Mouse (Mus musculus): Measurements from ENCODE around the gene Arrdc2. TPM values are rescaled to one million over a fixed set of nuclear protein-coding genes. Genes with fewer than 3 reads are reported as not detected.

Arrdc2 gene
- polyA plus RNA-seq, 1 experiment, result 30.6 TPM

DNA sequence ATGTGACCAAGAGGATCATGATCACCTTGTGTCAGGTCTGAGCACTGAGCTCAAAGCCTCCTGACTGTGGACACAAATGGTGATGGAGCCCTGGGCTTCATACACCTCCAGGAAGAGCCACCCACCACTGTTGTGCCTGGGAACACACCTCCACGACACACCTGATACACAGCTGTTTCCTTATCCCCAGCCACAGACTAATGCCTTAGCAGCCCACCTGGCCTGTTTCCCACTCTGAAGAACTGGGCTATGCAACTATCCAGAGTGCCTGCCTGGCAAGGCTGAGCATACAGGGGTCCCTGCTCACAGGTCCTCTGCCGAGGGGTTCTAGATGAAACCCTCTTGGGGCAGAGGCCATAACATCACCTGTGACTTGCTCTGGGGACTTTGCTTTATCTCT lies 45.3 kb downstream of the Arrdc2 start:
- Histone ChIP-seq H3K27me3 (replicated peaks) (no peaks in the 10 kb centered on the region), H3K36me3 (replicated peaks; ENCODE audit: low read length) (peaks cover 81% of the 10 kb centered on the region), H3K9me3 (no peaks in the 10 kb centered on the region), H3K4me3 (replicated peaks) (peak overlapping the region; percentile 12), H3K4me1 (peaks cover 99% of the 10 kb centered on the region)
- TF ChIP-seq FLI1 (IDR thresholded peaks at IDR 0.05; ENCODE audit: low read length), result no peak
- no peak for TF ChIP-seq GATA1 (IDR thresholded peaks at IDR 0.05; ENCODE audit: borderline replicate concordance, low read length)

- H3K4me1 ChIP-seq, result peaks cover 97% of the 10 kb centered on the region
- TF ChIP-seq GATA1 (IDR thresholded peaks at IDR 0.05; ENCODE audit: borderline replicate concordance, low read length) (no peak), FLI1 (IDR thresholded peaks at IDR 0.05; ENCODE audit: low read length) (no peak)
- peak overlapping the region; percentile 92 for H3K4me3 ChIP-seq (replicated peaks)
- no peaks in the 10 kb centered on the region for H3K9me3 ChIP-seq
- no peaks in the 10 kb centered on the region for H3K27me3 ChIP-seq (replicated peaks)
- peaks cover 81% of the 10 kb centered on the region for H3K36me3 ChIP-seq (replicated peaks; ENCODE audit: low read length)
Measured at GRCm38 (mm10) chr8:70792700-70793099, 46.8 kb downstream of the Arrdc2 start.

- Histone ChIP-seq H3K4me3 (replicated peaks) (peak overlapping the region; percentile 92), H3K27me3 (replicated peaks) (no peaks in the 10 kb centered on the region), H3K4me1 (peaks cover 92% of the 10 kb centered on the region), H3K9me3 (no peaks in the 10 kb centered on the region), H3K36me3 (replicated peaks; ENCODE audit: low read length) (peaks cover 87% of the 10 kb centered on the region)
- TF ChIP-seq GATA1 (IDR thresholded peaks at IDR 0.05; ENCODE audit: borderline replicate concordance, low read length) (no peak), FLI1 (IDR thresholded peaks at IDR 0.05; ENCODE audit: low read length) (no peak)
Measured at GRCm38 (mm10) chr8:70791975-70792691, 47.4 kb downstream of the Arrdc2 start.

DNA sequence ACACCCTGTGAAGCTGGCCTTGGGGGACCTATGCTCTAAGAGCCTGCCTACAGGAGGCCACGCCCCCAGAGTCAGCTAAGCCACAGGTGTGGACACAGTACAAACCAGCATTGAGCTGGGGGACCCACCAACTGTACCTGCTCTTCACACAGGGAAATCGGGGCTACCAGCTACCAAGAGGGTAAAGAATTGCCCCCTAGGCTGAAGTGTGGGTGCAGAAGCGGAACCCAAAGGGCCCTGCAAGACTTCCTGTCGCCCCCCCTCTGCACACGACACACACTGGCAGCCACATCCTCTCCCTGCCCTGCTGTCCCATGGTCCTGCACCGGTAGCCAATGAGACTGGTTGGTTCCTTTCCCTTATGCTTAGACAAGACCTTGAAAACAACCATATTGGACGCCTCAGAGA lies 48.2 kb downstream of the Arrdc2 start:
- H3K27me3 ChIP-seq (replicated peaks), result no peaks in the 10 kb centered on the region
- no peaks in the 10 kb centered on the region for H3K9me3 ChIP-seq
- H3K4me1 ChIP-seq, result peaks cover 84% of the 10 kb centered on the region
- no peak for TF ChIP-seq FLI1 (IDR thresholded peaks at IDR 0.05; ENCODE audit: low read length)
- no peak for TF ChIP-seq GATA1 (IDR thresholded peaks at IDR 0.05; ENCODE audit: borderline replicate concordance, low read length)
- H3K4me3 ChIP-seq (replicated peaks), result peak overlapping the region; percentile 92
- peaks cover 91% of the 10 kb centered on the region for H3K36me3 ChIP-seq (replicated peaks; ENCODE audit: low read length)

DNA sequence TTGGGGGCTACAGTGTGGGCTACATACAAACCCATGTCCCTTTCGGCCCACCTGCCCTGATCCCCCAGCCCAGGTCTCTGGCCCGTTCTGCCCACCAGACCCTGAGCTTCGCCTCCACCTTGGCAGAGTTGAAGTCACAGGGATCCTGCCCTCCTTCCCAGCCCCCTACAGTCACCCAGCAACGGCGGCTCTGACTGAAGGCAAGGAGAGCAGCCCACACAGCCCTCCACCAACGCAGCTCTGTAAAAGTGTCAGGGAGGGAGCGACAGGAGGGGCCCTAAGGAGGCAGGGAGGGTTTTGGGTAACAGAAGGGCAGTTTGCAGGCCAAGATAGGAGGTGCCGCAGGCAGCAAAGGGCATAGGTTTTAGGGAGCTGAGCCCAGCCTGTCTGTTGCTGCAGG lies 48.7 kb downstream of the Arrdc2 start:
- TF ChIP-seq GATA1 (IDR thresholded peaks at IDR 0.05; ENCODE audit: borderline replicate concordance, low read length) (no peak), FLI1 (IDR thresholded peaks at IDR 0.05; ENCODE audit: low read length) (no peak)
- H3K9me3 ChIP-seq, result no peaks in the 10 kb centered on the region
- H3K4me1 ChIP-seq, result peaks cover 84% of the 10 kb centered on the region
- peaks cover 91% of the 10 kb centered on the region for H3K36me3 ChIP-seq (replicated peaks; ENCODE audit: low read length)
- peak overlapping the region; percentile 92 for H3K4me3 ChIP-seq (replicated peaks)
- no peaks in the 10 kb centered on the region for H3K27me3 ChIP-seq (replicated peaks)

DNA sequence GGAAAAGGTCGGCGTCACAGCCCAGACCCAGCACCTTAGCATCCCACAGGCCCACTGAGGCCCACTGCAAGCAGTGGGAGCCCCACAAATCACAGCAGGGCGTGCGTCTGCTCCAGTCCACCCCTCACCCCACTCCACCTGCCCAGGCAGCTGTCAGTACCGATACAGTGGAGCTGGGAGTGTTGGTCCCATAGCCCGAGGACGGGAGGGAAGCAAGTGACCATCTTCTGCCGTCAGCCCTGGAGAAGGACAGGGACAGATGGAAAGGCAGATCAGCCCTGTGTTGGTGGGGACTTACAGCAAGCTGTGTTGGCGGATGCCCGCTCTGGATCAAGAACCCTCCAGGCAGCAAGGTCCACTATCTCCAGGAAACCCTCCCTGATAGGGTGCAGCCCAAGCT lies 50.5 kb downstream of the Arrdc2 start:
- Histone ChIP-seq H3K4me1 (peaks cover 80% of the 10 kb centered on the region), H3K9me3 (no peaks in the 10 kb centered on the region), H3K4me3 (replicated peaks) (no peak overlapping the region), H3K27me3 (replicated peaks) (no peaks in the 10 kb centered on the region), H3K36me3 (replicated peaks; ENCODE audit: low read length) (peaks cover 93% of the 10 kb centered on the region)
- TF ChIP-seq FLI1 (IDR thresholded peaks at IDR 0.05; ENCODE audit: low read length), result no peak

- Histone ChIP-seq H3K27me3 (replicated peaks) (no peaks in the 10 kb centered on the region), H3K36me3 (replicated peaks; ENCODE audit: low read length) (peaks cover 93% of the 10 kb centered on the region), H3K9me3 (no peaks in the 10 kb centered on the region), H3K4me3 (replicated peaks) (no peak overlapping the region), H3K4me1 (peaks cover 74% of the 10 kb centered on the region)
- TF ChIP-seq FLI1 (IDR thresholded peaks at IDR 0.05; ENCODE audit: low read length), result no peak
- no peak for TF ChIP-seq GATA1 (IDR thresholded peaks at IDR 0.05; ENCODE audit: borderline replicate concordance, low read length)
Measured at GRCm38 (mm10) chr8:70787941-70788667, 51.4 kb downstream of the Arrdc2 start.

DNA sequence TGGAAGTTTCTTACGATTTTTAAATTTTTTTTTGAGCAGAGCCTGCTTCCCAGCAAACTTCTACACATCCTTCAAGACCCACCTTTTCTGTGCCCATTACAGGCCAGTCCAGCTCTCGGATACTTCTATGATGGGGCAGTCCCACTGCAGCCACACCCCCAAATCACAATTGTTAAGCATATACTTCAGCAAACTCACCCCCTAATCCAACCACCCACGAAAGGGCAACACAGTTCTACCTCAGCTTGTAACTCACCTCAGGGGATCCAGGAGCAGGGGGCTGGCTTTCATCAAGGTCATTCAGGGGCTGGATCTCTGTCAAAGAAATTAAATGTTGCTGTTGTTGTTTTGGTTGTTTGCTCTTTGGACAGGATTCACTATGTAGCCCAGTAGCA lies 52.5 kb downstream of the Arrdc2 start:
- no peak for TF ChIP-seq FLI1 (IDR thresholded peaks at IDR 0.05; ENCODE audit: low read length)
- TF ChIP-seq GATA1 (IDR thresholded peaks at IDR 0.05; ENCODE audit: borderline replicate concordance, low read length), result no peak
- H3K4me1 ChIP-seq, result peaks cover 64% of the 10 kb centered on the region
- H3K36me3 ChIP-seq (replicated peaks; ENCODE audit: low read length), result peaks cover 99% of the 10 kb centered on the region
- no peaks in the 10 kb centered on the region for H3K27me3 ChIP-seq (replicated peaks)
- no peaks in the 10 kb centered on the region for H3K9me3 ChIP-seq
- no peak overlapping the region for H3K4me3 ChIP-seq (replicated peaks)

GRCm38 (mm10) chr8:70786291-70787050 lies 53.0 kb downstream of the Arrdc2 start:
- H3K27me3 ChIP-seq (replicated peaks), result no peaks in the 10 kb centered on the region
- TF ChIP-seq GATA1 (IDR thresholded peaks at IDR 0.05; ENCODE audit: borderline replicate concordance, low read length) (no peak), FLI1 (IDR thresholded peaks at IDR 0.05; ENCODE audit: low read length) (no peak)
- H3K4me3 ChIP-seq (replicated peaks), result no peak overlapping the region
- no peaks in the 10 kb centered on the region for H3K9me3 ChIP-seq
- peaks cover 99% of the 10 kb centered on the region for H3K36me3 ChIP-seq (replicated peaks; ENCODE audit: low read length)
- peaks cover 58% of the 10 kb centered on the region for H3K4me1 ChIP-seq

Other genes with a start within 250 kb of the Arrdc2 start
- 165 and 201 TPM in 2 replicates for gene Isyna1, start 245.3 kb downstream of the Arrdc2 start, polyA plus RNA-seq (2012; ENCODE audit: insufficient read depth, low replicate concordance)
- gene Ssbp4, start 230.8 kb downstream of the Arrdc2 start, polyA plus RNA-seq (2012; ENCODE audit: insufficient read depth, low replicate concordance), result 1,561 and 3,509 TPM in 2 replicates
- 19.0 and 34.7 TPM in 2 replicates for gene Lrrc25, start 223.6 kb downstream of the Arrdc2 start, polyA plus RNA-seq (2012; ENCODE audit: insufficient read depth, low replicate concordance)
- 2.5 and 4.5 TPM in 2 replicates for gene Gdf15, start 207.3 kb downstream of the Arrdc2 start, polyA plus RNA-seq (2012; ENCODE audit: insufficient read depth, low replicate concordance)
- 10.2 and 10.5 TPM in 2 replicates for gene Pgpep1, start 179.3 kb downstream of the Arrdc2 start, polyA plus RNA-seq (2012; ENCODE audit: insufficient read depth, low replicate concordance)
- 103 and 569 TPM in 2 replicates for gene Lsm4, start 166.5 kb downstream of the Arrdc2 start, polyA plus RNA-seq (2012; ENCODE audit: insufficient read depth, low replicate concordance)
- gene Jund, start 140.8 kb downstream of the Arrdc2 start, polyA plus RNA-seq (2012; ENCODE audit: insufficient read depth, low replicate concordance), result 972 and 2,520 TPM in 2 replicates
- gene Iqcn, start 136.3 kb downstream of the Arrdc2 start, polyA plus RNA-seq (2012; ENCODE audit: insufficient read depth, low replicate concordance), result not detected in 2 replicates
- 0.26 TPM in 1 of 2 replicates, not detected in the other for gene Gm3336, start 121.2 kb downstream of the Arrdc2 start, polyA plus RNA-seq (2012; ENCODE audit: insufficient read depth, low replicate concordance)
- gene Pde4c, start 116.0 kb downstream of the Arrdc2 start, polyA plus RNA-seq (2012; ENCODE audit: insufficient read depth, low replicate concordance), result 0.03 TPM in 1 of 2 replicates, not detected in the other
- 7.8 and 38.4 TPM in 2 replicates for gene Rab3a, start 85.0 kb downstream of the Arrdc2 start, polyA plus RNA-seq (2012; ENCODE audit: insufficient read depth, low replicate concordance)
- 99.7 and 186 TPM in 2 replicates for gene Mpv17l2, start 78.8 kb downstream of the Arrdc2 start, polyA plus RNA-seq (2012; ENCODE audit: insufficient read depth, low replicate concordance)
- 51.5 and 59.4 TPM in 2 replicates for gene Pik3r2, start 63.0 kb downstream of the Arrdc2 start, polyA plus RNA-seq (2012; ENCODE audit: insufficient read depth, low replicate concordance)
- 370 and 778 TPM in 2 replicates for gene Mast3, start 34.7 kb downstream of the Arrdc2 start, polyA plus RNA-seq (2012; ENCODE audit: insufficient read depth, low replicate concordance)
- 10.8 and 11.1 TPM in 2 replicates for gene Il12rb1, start 31.3 kb downstream of the Arrdc2 start, polyA plus RNA-seq (2012; ENCODE audit: insufficient read depth, low replicate concordance)
- gene Kcnn1, start 23.5 kb upstream of the Arrdc2 start, polyA plus RNA-seq (2012; ENCODE audit: insufficient read depth, low replicate concordance), result 3.4 and 11.8 TPM in 2 replicates
- gene Ccdc124, start 34.2 kb upstream of the Arrdc2 start, polyA plus RNA-seq (2012; ENCODE audit: insufficient read depth, low replicate concordance), result 92.6 and 282 TPM in 2 replicates
- 0.13 and 1.5 TPM in 2 replicates for gene Slc5a5, start 53.0 kb upstream of the Arrdc2 start, polyA plus RNA-seq (2012; ENCODE audit: insufficient read depth, low replicate concordance)
- 4,812 and 7,707 TPM in 2 replicates for gene Rpl18a, start 57.7 kb upstream of the Arrdc2 start, polyA plus RNA-seq (2012; ENCODE audit: insufficient read depth, low replicate concordance)
- gene Map1s, start 66.2 kb upstream of the Arrdc2 start, polyA plus RNA-seq (2012; ENCODE audit: insufficient read depth, low replicate concordance), result 69.6 and 104 TPM in 2 replicates